Mouse (Mus musculus) liver, embryonic 14.5 days (tissue): ENCODE measurements around the gene Methig1.

Source experiments
- CTCF ChIP-seq: IDR thresholded peaks from 2 replicates; pipeline ENCODE4 v1.5.1; 2016; ENCODE audit warnings: antibody characterized with exemption, low read depth, control low read depth
- EP300 ChIP-seq: IDR thresholded peaks from 2 replicates; pipeline ENCODE4 v1.6.1; 2016; ENCODE audit warnings: antibody characterized with exemption, low read depth

- no peak for TF ChIP-seq CTCF
- no peak for TF ChIP-seq EP300
Measured at GRCm38 (mm10) chr15:100379658-100380057, 26.7 kb downstream of the Methig1 start.
